Mouse (Mus musculus) liver, embryonic 16.5 days (tissue): ENCODE results near the gene Bin2. TPM values are rescaled to one million over a fixed set of nuclear protein-coding genes. Genes with fewer than 3 reads are reported as not detected.

ENCODE experiments used
- ATAC-seq: fragments of 200-750 bp; cut with Nextera tagmentation; 2 replicates; pipeline ENCODE4 v1.8.0; 2017; ENCODE audit warnings: low read depth, mild to moderate bottlenecking, moderate number of reproducible peaks, moderate library complexity
- H3K27ac ChIP-seq: fragments of 300-500 bp; sonication (generic); 2 replicates; pipeline ENCODE4 v1.5.1; 2014; ENCODE audit warnings: mild to moderate bottlenecking, low read length
- H3K27me3 ChIP-seq: fragments of 300-500 bp; sonication (generic); 2 replicates; pipeline ENCODE4 v1.6.1; 2014; ENCODE audit warnings: low read depth, low read length, mixed read lengths; ENCODE audit not compliant: control insufficient read depth, insufficient read depth
- H3K36me3 ChIP-seq: fragments of 300-500 bp; sonication (generic); 2 replicates; pipeline ENCODE4 v1.6.1; 2014; ENCODE audit warnings: mild to moderate bottlenecking; ENCODE audit not compliant: control insufficient read depth, insufficient read depth
- H3K4me1 ChIP-seq: fragments of 300-500 bp; sonication (generic); 2 replicates; pipeline ENCODE4 v1.6.1; 2014; ENCODE audit warnings: low read depth, low read length, mixed read lengths; ENCODE audit not compliant: control insufficient read depth
- H3K4me2 ChIP-seq: fragments of 300-500 bp; sonication (generic); 2 replicates; pipeline ENCODE4 v1.6.1; 2014; ENCODE audit warnings: low read depth, low read length, mixed read lengths
- H3K4me3 ChIP-seq: fragments of 300-500 bp; sonication (generic); 2 replicates; pipeline ENCODE4 v1.5.1; 2014; ENCODE audit warnings: low read depth, mild to moderate bottlenecking, low read length
- H3K9ac ChIP-seq: fragments of 300-500 bp; sonication (generic); 2 replicates; pipeline ENCODE4 v1.6.1; 2014; ENCODE audit warnings: low read depth, low read length
- H3K9me3 ChIP-seq: fragments of 300-500 bp; sonication (generic); replicated peaks from 2 replicates; pipeline ENCODE4 v1.6.1; 2016; ENCODE audit warnings: low read length; ENCODE audit not compliant: control insufficient read depth
- WGBS: fragments of 180-500 bp; shearing (Covaris S2); extraction: QIAGEN DNeasy Blood & Tissue Kit; methylation state at CpG from one replicate; pipeline ENCODE4 v1.1.7; 2014; ENCODE audit not compliant: insufficient replicate concordance; 5-methylcytosine and 5-hydroxymethylcytosine counted together
- polyA plus RNA-seq: library from polyadenylated mRNA; unstranded; fragments of >200 nt; fragmentation: Nextera tagmentation; extraction: Ambion mirVana; gene quantifications from 2 replicates; pipeline ENCODE4 v1.2.1, GENCODE M21; 2015

Bin2 gene
- polyA plus RNA-seq, 1 experiment from 2014 or later = 20.6 TPM

DNA sequence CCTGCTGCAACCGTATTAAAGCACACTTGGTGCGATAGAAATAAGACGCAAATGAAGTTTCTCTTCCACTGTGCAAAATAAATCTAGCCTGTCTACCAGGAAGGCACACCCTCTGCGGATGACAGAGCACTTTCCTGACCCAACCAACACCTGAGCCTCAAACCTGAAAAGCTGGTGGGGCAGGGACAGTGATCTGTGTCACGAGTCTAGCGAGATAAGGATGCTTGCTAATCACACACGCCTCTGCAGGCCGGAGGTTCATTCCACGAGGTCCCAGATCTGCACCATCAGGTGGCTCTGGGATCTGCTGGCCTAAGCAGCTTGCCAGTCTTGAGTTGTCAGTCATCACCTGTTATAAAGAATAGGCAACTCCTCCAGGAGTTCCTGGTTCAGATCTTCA lies 17.7 kb downstream of the Bin2 start:
- 46% methylated on average over 9 of the region's 9 CpGs for WGBS
- no peak; the same call in 1 of the 2 replicates for ATAC-seq
- H3K9me3 ChIP-seq = no peaks in the 10 kb centered on the region
- H3K9ac ChIP-seq = no peak overlapping the region
- H3K36me3 ChIP-seq = no peaks in the 10 kb centered on the region
- H3K27ac ChIP-seq = no peak overlapping the region
- H3K4me3 ChIP-seq = no peak overlapping the region
- no peak overlapping the region for H3K4me2 ChIP-seq
- H3K4me1 ChIP-seq = 0 out of 2 replicates have a peak, but pooled peaks cover 2% of the 10 kb centered on the region
- no peaks in the 10 kb centered on the region for H3K27me3 ChIP-seq

- Histone ChIP-seq H3K4me1 (0 out of 2 replicates have a peak, but pooled peaks cover 2% of the 10 kb centered on the region), H3K9ac (no peak overlapping the region), H3K4me3 (no peak overlapping the region), H3K9me3 (no peaks in the 10 kb centered on the region), H3K36me3 (no peaks in the 10 kb centered on the region), H3K27ac (no peak overlapping the region), H3K4me2 (no peak overlapping the region), H3K27me3 (no peaks in the 10 kb centered on the region)
- WGBS = 73% methylated on average over 10 of the region's 10 CpGs
- ATAC-seq = no peak
Observed at GRCm38 (mm10) chr15:100650111-100650510, 19.2 kb downstream of the Bin2 start.

- ATAC-seq = no peak
- no peaks in the 10 kb centered on the region for H3K4me1 ChIP-seq
- WGBS = 72% methylated on average over 6 of the region's 6 CpGs
Observed at GRCm38 (mm10) chr15:100646161-100646560, 23.2 kb downstream of the Bin2 start.

GRCm38 (mm10) chr15:100642451-100642850 lies 26.9 kb downstream of the Bin2 start:
- no peak overlapping the region for H3K27ac ChIP-seq
- H3K27me3 ChIP-seq = peaks cover 13% of the 10 kb centered on the region
- H3K4me2 ChIP-seq = no peak overlapping the region
- no peaks in the 10 kb centered on the region for H3K9me3 ChIP-seq
- no peaks in the 10 kb centered on the region; the same call in 1 of the 2 replicates for H3K4me1 ChIP-seq
- ATAC-seq = no peak
- no peak overlapping the region for H3K9ac ChIP-seq
- no peak overlapping the region for H3K4me3 ChIP-seq
- no peaks in the 10 kb centered on the region for H3K36me3 ChIP-seq
- 80% methylated on average over 7 of the region's 7 CpGs for WGBS

More at GRCm38 (mm10) chr15:100646161-100646560, 23.2 kb downstream of the Bin2 start:
- Histone ChIP-seq H3K4me2 (no peak overlapping the region), H3K27me3 (no peaks in the 10 kb centered on the region), H3K9ac (no peak overlapping the region), H3K9me3 (no peaks in the 10 kb centered on the region), H3K36me3 (no peaks in the 10 kb centered on the region), H3K27ac (no peak overlapping the region), H3K4me3 (no peak overlapping the region)

DNA sequence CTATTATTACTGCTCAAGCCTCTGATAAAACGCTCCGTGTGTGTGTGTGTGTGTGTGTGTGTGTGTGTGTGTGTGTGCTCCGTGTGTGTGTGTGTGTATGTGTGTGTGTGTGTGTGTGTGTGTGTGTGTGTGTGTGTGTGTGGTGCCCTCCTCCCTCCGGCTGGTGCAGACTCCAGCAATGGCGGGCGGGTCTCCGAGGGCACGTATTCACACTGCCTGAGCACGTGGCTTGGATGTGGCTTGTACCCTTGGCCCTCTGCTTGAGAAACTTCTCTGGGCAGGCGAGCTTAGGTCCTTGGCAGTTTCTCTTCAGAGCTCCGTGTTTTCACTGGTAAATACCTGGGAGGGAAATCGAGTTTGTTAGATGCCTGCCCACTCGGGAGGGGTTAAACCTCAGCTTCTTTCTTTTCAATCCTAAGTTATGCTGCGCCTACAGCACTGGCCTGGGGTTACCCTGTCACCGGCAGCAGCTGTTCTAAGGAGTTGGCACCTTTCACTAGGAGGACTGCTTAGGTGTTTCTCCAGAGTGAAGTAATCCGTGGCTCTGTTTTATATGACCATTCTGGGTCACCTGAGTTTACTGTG lies 28.0 kb downstream of the Bin2 start:
- no peaks in the 10 kb centered on the region; the same call in none of the 2 replicates for H3K4me1 ChIP-seq
- H3K36me3 ChIP-seq = no peaks in the 10 kb centered on the region
- no peak overlapping the region for H3K4me2 ChIP-seq
- no peak overlapping the region for H3K9ac ChIP-seq
- 70% methylated on average over 15 of the region's 16 CpGs for WGBS
- peaks cover 25% of the 10 kb centered on the region for H3K27me3 ChIP-seq
- no peak for ATAC-seq
- no peak overlapping the region for H3K27ac ChIP-seq
- no peak overlapping the region for H3K4me3 ChIP-seq
- H3K9me3 ChIP-seq = no peaks in the 10 kb centered on the region

DNA sequence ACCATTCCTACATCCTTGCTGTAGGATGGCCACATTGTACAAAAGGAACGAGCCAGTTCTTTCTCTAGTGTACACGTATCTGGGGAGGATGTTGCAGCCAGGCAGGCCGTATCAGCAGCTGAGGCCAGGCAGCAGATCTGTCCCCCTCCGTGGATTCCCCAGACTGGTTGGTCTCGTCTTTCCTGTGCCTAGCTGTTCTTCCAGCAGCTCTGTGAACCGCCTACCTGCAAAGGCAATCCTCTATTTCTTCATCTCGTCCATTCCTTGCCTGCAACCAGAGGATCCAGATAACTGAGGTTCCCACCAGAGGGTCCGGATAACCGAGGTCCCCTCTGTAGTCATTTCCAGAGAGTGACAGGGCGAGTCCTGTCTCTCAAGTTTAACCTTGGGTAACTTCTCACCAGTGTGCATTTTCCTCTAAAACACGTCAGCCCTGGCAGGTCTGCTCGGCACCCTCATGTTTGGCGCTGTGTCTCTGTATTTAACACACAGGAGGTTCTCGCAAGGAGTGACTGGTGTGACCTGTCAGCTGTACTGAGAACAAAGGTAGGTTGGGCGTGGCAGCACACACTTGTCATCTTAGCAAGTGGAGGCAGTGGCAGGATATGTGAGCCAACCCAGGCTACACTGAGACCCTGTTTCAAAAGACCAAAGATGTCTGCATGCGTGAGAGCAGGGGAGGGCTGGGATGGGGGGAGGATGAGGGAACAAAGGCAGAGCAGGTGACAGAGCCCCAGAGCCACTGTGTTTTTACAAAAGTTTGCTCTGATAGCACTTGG lies 29.2 kb downstream of the Bin2 start:
- ATAC-seq = no peak
- no peak overlapping the region for H3K27ac ChIP-seq

GRCm38 (mm10) chr15:100637661-100638060 lies 31.7 kb downstream of the Bin2 start:
- Histone ChIP-seq H3K9me3 (no peaks in the 10 kb centered on the region), H3K36me3 (no peaks in the 10 kb centered on the region), H3K4me3 (no peak overlapping the region; the same call in 1 of the 2 replicates), H3K4me2 (peak overlapping the region; percentile 68), H3K27ac (no peak overlapping the region), H3K4me1 (peaks cover 8% of the 10 kb centered on the region), H3K27me3 (peaks cover 47% of the 10 kb centered on the region), H3K9ac (no peak overlapping the region)
- 13% methylated on average over 6 of the region's 6 CpGs for WGBS
- no peak for ATAC-seq

More for the DNA sequence above, 29.2 kb downstream of the Bin2 start:
- no peaks in the 10 kb centered on the region for H3K36me3 ChIP-seq
- 63% methylated on average over 16 of the region's 16 CpGs for WGBS
- peaks cover 36% of the 10 kb centered on the region for H3K27me3 ChIP-seq
- H3K9ac ChIP-seq = no peak overlapping the region
- no peak overlapping the region for H3K4me2 ChIP-seq
- no peaks in the 10 kb centered on the region for H3K9me3 ChIP-seq
- H3K4me3 ChIP-seq = no peak overlapping the region
- H3K4me1 ChIP-seq = peaks cover 7% of the 10 kb centered on the region

GRCm38 (mm10) chr15:100636700-100637501 lies 32.5 kb downstream of the Bin2 start, which contains the start of gene Smagp:
Gene Smagp, minus strand, starts transcription at chr15:100636940.
- no peaks in the 10 kb centered on the region for H3K9me3 ChIP-seq
- peaks cover 47% of the 10 kb centered on the region for H3K27me3 ChIP-seq
- H3K4me1 ChIP-seq = peaks cover 12% of the 10 kb centered on the region
- H3K4me2 ChIP-seq = peak within 1 kb of the TSS; percentile 68
- peak within 1 kb of the TSS; percentile 57 for H3K9ac ChIP-seq
- no peaks in the 10 kb centered on the region for H3K36me3 ChIP-seq
- H3K27ac ChIP-seq = peak within 1 kb of the TSS; percentile 50
- ATAC-seq = peak; percentile 59
- under 1% methylated on average over 76 of the region's 77 CpGs for WGBS
- H3K4me3 ChIP-seq = peak within 1 kb of the TSS; percentile 65
